Mouse (Mus musculus) ES-Bruce4 (cell line): ENCODE measurements at regions not wholly inside any gene's neighbourhood (a gene's known extent, or its start where the extent isn't known, plus 50 kb on each side); places are given as distances from the start of the nearest gene placed in this dataset.

Experiments
- CTCF ChIP-seq: IDR thresholded peaks from one replicate; pipeline ENCODE4 v1.8.1; 2011; ENCODE audit warnings: low read depth, low read length
- EP300 ChIP-seq: IDR thresholded peaks from 2 replicates; pipeline ENCODE4 v1.6.1; 2011; ENCODE audit warnings: low read depth, low read length; ENCODE audit not compliant: insufficient read depth

- no peak for TF ChIP-seq CTCF
- TF ChIP-seq EP300, result no peak
Measured at GRCm38 (mm10) chr5:52258075-52258474, 67.8 kb upstream of the Dhx15 start.
